Comparison of ENCODE assay signal across 7 mouse cellular contexts in the genomic region with DNA sequence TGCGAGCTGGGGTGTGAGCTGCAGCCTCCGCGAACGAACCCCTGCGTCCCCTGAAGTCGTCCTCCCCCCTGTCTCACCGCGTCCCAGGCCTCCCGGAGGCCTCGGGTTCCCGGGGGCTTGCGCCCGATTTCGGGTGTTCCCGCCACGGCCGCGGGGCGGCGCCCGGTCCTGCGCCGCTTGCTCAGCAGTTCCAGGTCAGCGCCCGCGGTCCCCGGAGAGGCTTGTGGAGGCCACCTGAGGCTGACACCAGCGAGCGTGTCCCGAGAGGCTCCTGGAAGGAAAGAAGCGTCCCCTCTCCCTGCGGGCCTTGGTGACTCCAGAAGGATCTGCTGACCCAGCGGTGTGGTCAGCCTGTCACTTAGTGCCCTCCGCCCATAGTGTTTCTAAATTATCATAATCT. TPM values are rescaled to one million over a fixed set of nuclear protein-coding genes. Genes with fewer than 3 reads are reported as not detected.
DNase-seq lines count a peak whose midpoint lies in the region; ATAC-seq and TF ChIP-seq lines count a peak whose summit lies in the region.

No protein-coding gene starts in this region.

- no peak overlapping the region for H3K4me3 ChIP-seq in thymus, adult 2 months (ENCODE audit: control insufficient read depth, insufficient read depth, low read length)
- 0 out of 2 replicates have a peak overlapping the region, but pooled peaks have one; percentile 7 for H3K4me3 ChIP-seq in embryonic facial prominence, embryonic 12.5 days
- peak overlapping the region; percentile 16; the same call in 1 of the 2 replicates for H3K4me3 ChIP-seq in intestine, postnatal 0 days (ENCODE audit: low read depth, low read length)
- H3K4me3 ChIP-seq in midbrain, embryonic 14.5 days (replicated peaks; ENCODE audit: low read depth, low read length) = no peak overlapping the region

- no peaks in the 10 kb centered on the region for H3K9me3 ChIP-seq in embryonic facial prominence, embryonic 12.5 days
- no peaks in the 10 kb centered on the region for H3K9me3 ChIP-seq in intestine, postnatal 0 days (ENCODE audit: control insufficient read depth)
- H3K9me3 ChIP-seq in midbrain, embryonic 14.5 days (ENCODE audit: control insufficient read depth, low read length) = no peaks in the 10 kb centered on the region

- H3K4me2 ChIP-seq in embryonic facial prominence, embryonic 12.5 days (replicated peaks) = peak overlapping the region; percentile 31
- H3K4me2 ChIP-seq in intestine, postnatal 0 days (replicated peaks; ENCODE audit: low read depth) = peak overlapping the region; percentile 55
- peak overlapping the region; percentile 38 for H3K4me2 ChIP-seq in midbrain, embryonic 14.5 days (ENCODE audit: low read length)

- no peaks in the 10 kb centered on the region for H3K36me3 ChIP-seq in thymus, adult 2 months (ENCODE audit: control insufficient read depth, insufficient read depth, low read length)
- H3K36me3 ChIP-seq in embryonic facial prominence, embryonic 12.5 days = no peaks in the 10 kb centered on the region
- no peaks in the 10 kb centered on the region for H3K36me3 ChIP-seq in intestine, postnatal 0 days (ENCODE audit: control insufficient read depth, insufficient read depth)
- no peaks in the 10 kb centered on the region for H3K36me3 ChIP-seq in midbrain, embryonic 14.5 days (ENCODE audit: control insufficient read depth, insufficient read depth, low read length)

- WGBS in thymus, adult 2 months = 16% methylated on average over 34 of the region's 34 CpGs
- 7% methylated on average over 34 of the region's 34 CpGs for WGBS in embryonic facial prominence, embryonic 12.5 days
- 7% methylated on average over 34 of the region's 34 CpGs for WGBS in intestine, postnatal 0 days
- WGBS in midbrain, embryonic 14.5 days = 4% methylated on average over 34 of the region's 34 CpGs

- H3K4me1 ChIP-seq in thymus, adult 2 months (replicated peaks; ENCODE audit: control insufficient read depth, insufficient read depth, low read length) = no peaks in the 10 kb centered on the region
- H3K4me1 ChIP-seq in embryonic facial prominence, embryonic 12.5 days = no peaks in the 10 kb centered on the region
- H3K4me1 ChIP-seq in intestine, postnatal 0 days (replicated peaks; ENCODE audit: control insufficient read depth, insufficient read depth, low read length) = no peaks in the 10 kb centered on the region
- H3K4me1 ChIP-seq in midbrain, embryonic 14.5 days (ENCODE audit: control insufficient read depth, insufficient read depth, low read length) = peaks cover 5% of the 10 kb centered on the region; the same call in 1 of the 2 replicates

- TF ChIP-seq POLR2A in thymus, adult 2 months (IDR thresholded peaks at IDR 0.05; ENCODE audit: control insufficient read depth, extremely low read depth, insufficient read depth, low read length, poor library complexity) = no peak

- H3K9ac ChIP-seq in embryonic facial prominence, embryonic 12.5 days = no peak overlapping the region
- no peak overlapping the region for H3K9ac ChIP-seq in intestine, postnatal 0 days (ENCODE audit: low read depth, low read length)
- H3K9ac ChIP-seq in midbrain, embryonic 14.5 days (replicated peaks; ENCODE audit: low read length) = no peak overlapping the region

- no peak for DNase-seq in thymus, adult 2 months
- no peak for DNase-seq in thymus, adult 18-20 months
- peak; percentile 48 for DNase-seq in midbrain, embryonic 14.5 days
- DNase-seq in frontal cortex, postnatal 25 days (ENCODE audit: low spot score in 2 of 2) = no peak

- no peak for ATAC-seq in embryonic facial prominence, embryonic 12.5 days (ENCODE audit: insufficient number of reproducible peaks, insufficient read depth, low FRiP score, low TSS enrichment)
- peak; percentile 31; the same call in 1 of the 2 replicates for ATAC-seq in intestine, postnatal 0 days
- ATAC-seq in midbrain, embryonic 14.5 days (ENCODE audit: low FRiP score, low TSS enrichment) = no peak
- no peak for ATAC-seq in activated CD4-positive, CD25-positive, alpha-beta regulatory T cell, adult 4 months

- TF ChIP-seq CTCF in thymus, adult 2 months (IDR thresholded peaks at IDR 0.05; ENCODE audit: borderline replicate concordance, control insufficient read depth, extremely low read depth, insufficient read depth, low read length, poor library complexity) = peak; percentile 55; the same call in 1 of the 2 replicates
- peak; percentile 69 for TF ChIP-seq CTCF in intestine, postnatal 0 days (IDR thresholded peaks at IDR 0.05; ENCODE audit: low read depth)

- H3K27me3 ChIP-seq in thymus, adult 2 months (ENCODE audit: control insufficient read depth, insufficient read depth, low read length) = no peaks in the 10 kb centered on the region
- H3K27me3 ChIP-seq in embryonic facial prominence, embryonic 12.5 days = 0 out of 2 replicates have a peak, but pooled peaks cover 2% of the 10 kb centered on the region
- H3K27me3 ChIP-seq in intestine, postnatal 0 days (replicated peaks; ENCODE audit: control insufficient read depth, insufficient read depth, low read length) = no peaks in the 10 kb centered on the region
- H3K27me3 ChIP-seq in midbrain, embryonic 14.5 days (ENCODE audit: control insufficient read depth, insufficient read depth, low read length) = no peaks in the 10 kb centered on the region

- H3K27ac ChIP-seq in thymus, adult 2 months (ENCODE audit: control insufficient read depth, insufficient read depth, low read length) = no peak overlapping the region
- no peak overlapping the region for H3K27ac ChIP-seq in embryonic facial prominence, embryonic 12.5 days
- H3K27ac ChIP-seq in intestine, postnatal 0 days (ENCODE audit: low read depth, low read length) = no peak overlapping the region
- H3K27ac ChIP-seq in midbrain, embryonic 14.5 days (replicated peaks; ENCODE audit: low read depth, low read length) = no peak overlapping the region

RNA-seq across cellular contexts. Expression of gene Acsm3, which starts 16.4 kb away (rescaled TPM):
- polyA plus RNA-seq in thymus, adult 2 months (2012; rRNA removed) = 0.89 and 1.5 TPM in 2 replicates
- polyA plus RNA-seq in embryonic facial prominence, embryonic 12.5 days (2016; fragmentation: Nextera tagmentation; extraction: Ambion mirVana) = 0.05 and 0.25 TPM in 2 replicates
- polyA plus RNA-seq in intestine, postnatal 0 days (2015; fragmentation: Nextera tagmentation; extraction: Ambion mirVana) = 0.80 and 0.94 TPM in 2 replicates
- polyA plus RNA-seq in midbrain, embryonic 14.5 days (2014; fragmentation: Nextera tagmentation; extraction: Ambion mirVana) = 0.34 TPM in 1 of 2 replicates, not detected in the other
- polyA plus RNA-seq in activated CD4-positive, CD25-positive, alpha-beta regulatory T cell, adult 4 months (2017; shearing (Covaris generic)) = not detected

RNA-seq across cellular contexts. Expression of gene Thumpd1, which starts 23.7 kb away (rescaled TPM):
- polyA plus RNA-seq in thymus, adult 2 months (2012; rRNA removed) = 30.9 and 31.0 TPM in 2 replicates
- 87.5 and 93.7 TPM in 2 replicates for polyA plus RNA-seq in embryonic facial prominence, embryonic 12.5 days (2016; fragmentation: Nextera tagmentation; extraction: Ambion mirVana)
- polyA plus RNA-seq in intestine, postnatal 0 days (2015; fragmentation: Nextera tagmentation; extraction: Ambion mirVana) = 23.2 and 23.8 TPM in 2 replicates
- 71.3 and 94.4 TPM in 2 replicates for polyA plus RNA-seq in midbrain, embryonic 14.5 days (2014; fragmentation: Nextera tagmentation; extraction: Ambion mirVana)
- polyA plus RNA-seq in activated CD4-positive, CD25-positive, alpha-beta regulatory T cell, adult 4 months (2017; shearing (Covaris generic)) = 10 to 100 TPM; 46.6 to 48.6 TPM

RNA-seq across cellular contexts. Expression of gene Rexo5, which starts 49.5 kb away (rescaled TPM):
- 9.6 and 12.8 TPM in 2 replicates for polyA plus RNA-seq in thymus, adult 2 months (2012; rRNA removed)
- polyA plus RNA-seq in embryonic facial prominence, embryonic 12.5 days (2016; fragmentation: Nextera tagmentation; extraction: Ambion mirVana) = 28.3 and 33.0 TPM in 2 replicates
- 4.1 and 6.5 TPM in 2 replicates for polyA plus RNA-seq in intestine, postnatal 0 days (2015; fragmentation: Nextera tagmentation; extraction: Ambion mirVana)
- polyA plus RNA-seq in midbrain, embryonic 14.5 days (2014; fragmentation: Nextera tagmentation; extraction: Ambion mirVana) = 9.4 and 11.6 TPM in 2 replicates
- polyA plus RNA-seq in activated CD4-positive, CD25-positive, alpha-beta regulatory T cell, adult 4 months (2017; shearing (Covaris generic)) = 10 to 100 TPM; 33.8 to 56.3 TPM

RNA-seq across cellular contexts. Expression of gene Eri2, which starts 49.5 kb away (rescaled TPM):
- polyA plus RNA-seq in thymus, adult 2 months (2012; rRNA removed) = 2.9 and 3.0 TPM in 2 replicates
- 30.2 and 30.7 TPM in 2 replicates for polyA plus RNA-seq in embryonic facial prominence, embryonic 12.5 days (2016; fragmentation: Nextera tagmentation; extraction: Ambion mirVana)
- 4.2 and 5.0 TPM in 2 replicates for polyA plus RNA-seq in intestine, postnatal 0 days (2015; fragmentation: Nextera tagmentation; extraction: Ambion mirVana)
- 19.2 and 25.5 TPM in 2 replicates for polyA plus RNA-seq in midbrain, embryonic 14.5 days (2014; fragmentation: Nextera tagmentation; extraction: Ambion mirVana)
- 10 to 100 TPM in 1 of 2 experiments, 1 to 10 TPM in 1; 9.2 to 12.0 TPM for polyA plus RNA-seq in activated CD4-positive, CD25-positive, alpha-beta regulatory T cell, adult 4 months (2017; shearing (Covaris generic))

RNA-seq across cellular contexts. Expression of gene Acsm4, which starts 54.5 kb away (rescaled TPM):
- polyA plus RNA-seq in thymus, adult 2 months (2012; rRNA removed) = 0.04 and 0.15 TPM in 2 replicates
- polyA plus RNA-seq in embryonic facial prominence, embryonic 12.5 days (2016; fragmentation: Nextera tagmentation; extraction: Ambion mirVana) = 3.9 and 5.3 TPM in 2 replicates
- not detected in 2 replicates for polyA plus RNA-seq in intestine, postnatal 0 days (2015; fragmentation: Nextera tagmentation; extraction: Ambion mirVana)
- polyA plus RNA-seq in midbrain, embryonic 14.5 days (2014; fragmentation: Nextera tagmentation; extraction: Ambion mirVana) = not detected in 2 replicates
- polyA plus RNA-seq in activated CD4-positive, CD25-positive, alpha-beta regulatory T cell, adult 4 months (2017; shearing (Covaris generic)) = not detected

Comparison
In these comparisons a context has a peak if more than half of its experiments do, and no peak if none do; other contexts are left out.
1. H3K4me3 ChIP-seq: peak in embryonic facial prominence, embryonic 12.5 days (single experiment) and intestine, postnatal 0 days (single experiment); none in thymus, adult 2 months (single experiment) and midbrain, embryonic 14.5 days (single experiment).
2. Peak in every context shown above with its lines, with median percentiles within 50 percentile points of each other: H3K4me2 ChIP-seq.